Mouse (Mus musculus): ENCODE measurements at regions not wholly inside any gene's neighbourhood (a gene's known extent, or its start where the extent isn't known, plus 50 kb on each side); places are given as distances from the start of the nearest gene placed in this dataset.

- Histone ChIP-seq H3K4me2 (ENCODE audit: low read depth, low read length) (no peak overlapping the region), H3K27ac (ENCODE audit: low read depth, low read length) (no peak overlapping the region), H3K9ac (replicated peaks; ENCODE audit: low read depth, low read length) (no peak overlapping the region), H3K9me3 (ENCODE audit: control insufficient read depth, low read length) (no peaks in the 10 kb centered on the region), H3K27me3 (ENCODE audit: control insufficient read depth, insufficient read depth, low read length) (no peaks in the 10 kb centered on the region), H3K4me3 (ENCODE audit: low read depth, low read length) (no peak overlapping the region), H3K4me1 (ENCODE audit: control insufficient read depth, insufficient read depth, low read length) (no peaks in the 10 kb centered on the region), H3K36me3 (ENCODE audit: control insufficient read depth, insufficient read depth, low read length) (no peaks in the 10 kb centered on the region)
- ATAC-seq (ENCODE audit: low read depth): no peak
- 30% methylated on average over 12 of the region's 12 CpGs for WGBS
Measured at GRCm38 (mm10) chr7:70752802-70753218, 386.3 kb upstream of the Nr2f2 start.

GRCm38 (mm10) chr7:70748884-70749283 is 382.3 kb upstream of the Nr2f2 start:
- Histone ChIP-seq H3K36me3 (ENCODE audit: control insufficient read depth, insufficient read depth, low read length) (no peaks in the 10 kb centered on the region), H3K9me3 (ENCODE audit: control insufficient read depth, low read length) (no peaks in the 10 kb centered on the region), H3K27ac (ENCODE audit: low read depth, low read length) (no peak overlapping the region), H3K9ac (replicated peaks; ENCODE audit: low read depth, low read length) (no peak overlapping the region), H3K4me3 (ENCODE audit: low read depth, low read length) (no peak overlapping the region), H3K4me2 (ENCODE audit: low read depth, low read length) (no peak overlapping the region), H3K4me1 (ENCODE audit: control insufficient read depth, insufficient read depth, low read length) (no peaks in the 10 kb centered on the region), H3K27me3 (ENCODE audit: control insufficient read depth, insufficient read depth, low read length) (no peaks in the 10 kb centered on the region)
- ATAC-seq (ENCODE audit: low read depth): no peak
- WGBS: 72% methylated on average over 3 of the region's 3 CpGs

- ATAC-seq (ENCODE audit: low read depth): no peak
- Histone ChIP-seq H3K4me1 (ENCODE audit: control insufficient read depth, insufficient read depth, low read length) (no peaks in the 10 kb centered on the region), H3K36me3 (ENCODE audit: control insufficient read depth, insufficient read depth, low read length) (no peaks in the 10 kb centered on the region), H3K4me2 (ENCODE audit: low read depth, low read length) (no peak overlapping the region), H3K9ac (replicated peaks; ENCODE audit: low read depth, low read length) (no peak overlapping the region), H3K9me3 (ENCODE audit: control insufficient read depth, low read length) (no peaks in the 10 kb centered on the region), H3K27me3 (ENCODE audit: control insufficient read depth, insufficient read depth, low read length) (no peaks in the 10 kb centered on the region), H3K27ac (ENCODE audit: low read depth, low read length) (no peak overlapping the region), H3K4me3 (ENCODE audit: low read depth, low read length) (no peak overlapping the region)
- 89% methylated on average over 8 of the region's 8 CpGs for WGBS
Measured at GRCm38 (mm10) chr7:70748345-70748744, 381.8 kb upstream of the Nr2f2 start.

GRCm38 (mm10) chr7:70744296-70744695 is 377.8 kb upstream of the Nr2f2 start:
- no peaks in the 10 kb centered on the region for H3K27me3 ChIP-seq (ENCODE audit: control insufficient read depth, insufficient read depth, low read length)
- no peak overlapping the region for H3K4me2 ChIP-seq (ENCODE audit: low read depth, low read length)
- H3K36me3 ChIP-seq (ENCODE audit: control insufficient read depth, insufficient read depth, low read length): no peaks in the 10 kb centered on the region
- no peak overlapping the region for H3K9ac ChIP-seq (replicated peaks; ENCODE audit: low read depth, low read length)
- ATAC-seq (ENCODE audit: low read depth): no peak
- no peaks in the 10 kb centered on the region for H3K9me3 ChIP-seq (ENCODE audit: control insufficient read depth, low read length)
- H3K4me3 ChIP-seq (ENCODE audit: low read depth, low read length): no peak overlapping the region
- H3K27ac ChIP-seq (ENCODE audit: low read depth, low read length): no peak overlapping the region
- WGBS: 57% methylated on average over 18 of the region's 18 CpGs
- no peaks in the 10 kb centered on the region for H3K4me1 ChIP-seq (ENCODE audit: control insufficient read depth, insufficient read depth, low read length)

GRCm38 (mm10) chr7:70735591-70735990 is 369.1 kb upstream of the Nr2f2 start:
- no peak overlapping the region for H3K4me2 ChIP-seq (ENCODE audit: low read depth, low read length)
- H3K36me3 ChIP-seq (ENCODE audit: control insufficient read depth, insufficient read depth, low read length): no peaks in the 10 kb centered on the region
- no peak overlapping the region for H3K27ac ChIP-seq (ENCODE audit: low read depth, low read length)
- no peaks in the 10 kb centered on the region for H3K4me1 ChIP-seq (ENCODE audit: control insufficient read depth, insufficient read depth, low read length)
- no peaks in the 10 kb centered on the region for H3K27me3 ChIP-seq (ENCODE audit: control insufficient read depth, insufficient read depth, low read length)
- H3K9ac ChIP-seq (replicated peaks; ENCODE audit: low read depth, low read length): no peak overlapping the region
- no peak for ATAC-seq (ENCODE audit: low read depth)
- peaks cover 3% of the 10 kb centered on the region; the same call in 1 of the 2 replicates for H3K9me3 ChIP-seq (ENCODE audit: control insufficient read depth, low read length)
- whole genome bisulfite sequencing: 95% methylated on average over 2 of the region's 2 CpGs
- no peak overlapping the region for H3K4me3 ChIP-seq (ENCODE audit: low read depth, low read length)

GRCm38 (mm10) chr7:70733501-70733900 is 367.0 kb upstream of the Nr2f2 start:
- Histone ChIP-seq H3K4me1 (ENCODE audit: control insufficient read depth, insufficient read depth, low read length) (no peaks in the 10 kb centered on the region), H3K9ac (replicated peaks; ENCODE audit: low read depth, low read length) (no peak overlapping the region), H3K4me3 (ENCODE audit: low read depth, low read length) (no peak overlapping the region), H3K27ac (ENCODE audit: low read depth, low read length) (no peak overlapping the region), H3K27me3 (ENCODE audit: control insufficient read depth, insufficient read depth, low read length) (no peaks in the 10 kb centered on the region), H3K9me3 (ENCODE audit: control insufficient read depth, low read length) (no peaks in the 10 kb centered on the region), H3K36me3 (ENCODE audit: control insufficient read depth, insufficient read depth, low read length) (no peaks in the 10 kb centered on the region), H3K4me2 (ENCODE audit: low read depth, low read length) (no peak overlapping the region)
- no peak for ATAC-seq (ENCODE audit: low read depth)

- Histone ChIP-seq H3K4me1 (ENCODE audit: control insufficient read depth, insufficient read depth, low read length) (no peaks in the 10 kb centered on the region), H3K36me3 (ENCODE audit: control insufficient read depth, insufficient read depth, low read length) (no peaks in the 10 kb centered on the region), H3K4me2 (ENCODE audit: low read depth, low read length) (no peak overlapping the region), H3K9me3 (ENCODE audit: control insufficient read depth, low read length) (no peaks in the 10 kb centered on the region), H3K9ac (replicated peaks; ENCODE audit: low read depth, low read length) (no peak overlapping the region), H3K27me3 (ENCODE audit: control insufficient read depth, insufficient read depth, low read length) (no peaks in the 10 kb centered on the region), H3K27ac (ENCODE audit: low read depth, low read length) (no peak overlapping the region), H3K4me3 (ENCODE audit: low read depth, low read length) (no peak overlapping the region)
- ATAC-seq (ENCODE audit: low read depth): no peak
- 88% methylated on average over 8 of the region's 8 CpGs for WGBS
Measured at GRCm38 (mm10) chr7:70729896-70730295, 363.4 kb upstream of the Nr2f2 start.

GRCm38 (mm10) chr7:70718149-70718765 is 351.7 kb upstream of the Nr2f2 start:
- 69% methylated on average over 18 of the region's 18 CpGs for WGBS
- H3K4me3 ChIP-seq (ENCODE audit: low read depth, low read length): no peak overlapping the region
- H3K4me2 ChIP-seq (ENCODE audit: low read depth, low read length): peak overlapping the region; percentile 14; the same call in 1 of the 2 replicates
- H3K4me1 ChIP-seq (ENCODE audit: control insufficient read depth, insufficient read depth, low read length): no peaks in the 10 kb centered on the region
- no peak overlapping the region for H3K27ac ChIP-seq (ENCODE audit: low read depth, low read length)
- no peaks in the 10 kb centered on the region for H3K9me3 ChIP-seq (ENCODE audit: control insufficient read depth, low read length)
- H3K27me3 ChIP-seq (ENCODE audit: control insufficient read depth, insufficient read depth, low read length): no peaks in the 10 kb centered on the region
- ATAC-seq (ENCODE audit: low read depth): no peak
- no peak overlapping the region for H3K9ac ChIP-seq (replicated peaks; ENCODE audit: low read depth, low read length)
- H3K36me3 ChIP-seq (ENCODE audit: control insufficient read depth, insufficient read depth, low read length): no peaks in the 10 kb centered on the region

GRCm38 (mm10) chr7:70717608-70718007 is 351.1 kb upstream of the Nr2f2 start:
- no peak overlapping the region for H3K27ac ChIP-seq (ENCODE audit: low read depth, low read length)
- 91% methylated on average over 3 of the region's 3 CpGs for WGBS
- no peaks in the 10 kb centered on the region for H3K36me3 ChIP-seq (ENCODE audit: control insufficient read depth, insufficient read depth, low read length)
- ATAC-seq (ENCODE audit: low read depth): no peak
- H3K27me3 ChIP-seq (ENCODE audit: control insufficient read depth, insufficient read depth, low read length): no peaks in the 10 kb centered on the region
- no peak overlapping the region for H3K9ac ChIP-seq (replicated peaks; ENCODE audit: low read depth, low read length)
- H3K4me3 ChIP-seq (ENCODE audit: low read depth, low read length): no peak overlapping the region
- no peaks in the 10 kb centered on the region for H3K9me3 ChIP-seq (ENCODE audit: control insufficient read depth, low read length)
- H3K4me2 ChIP-seq (ENCODE audit: low read depth, low read length): no peak overlapping the region
- no peaks in the 10 kb centered on the region for H3K4me1 ChIP-seq (ENCODE audit: control insufficient read depth, insufficient read depth, low read length)
